Mouse (Mus musculus) midbrain, embryonic 10.5 days (tissue): ENCODE results near the gene Fkbp2. TPM values are rescaled to one million over a fixed set of nuclear protein-coding genes. Genes with fewer than 3 reads are reported as not detected.

ENCODE experiments used
- polyA plus RNA-seq: library from polyadenylated mRNA; unstranded; fragments of >200 nt; fragmentation: Nextera tagmentation; extraction: Ambion mirVana; gene quantifications from 2 replicates; pipeline ENCODE4 v1.2.1, GENCODE M21; 2016

The Fkbp2 gene
- polyA plus RNA-seq, 1 experiment from 2014 or later: 127 TPM

Other genes starting within 250 kb of the Fkbp2 start
- 5.0 and 7.9 TPM in 2 replicates for gene Rps6ka4, start 139.9 kb downstream of the Fkbp2 start, polyA plus RNA-seq
- gene Ccdc88b, start 122.3 kb downstream of the Fkbp2 start, polyA plus RNA-seq: 0.33 and 0.57 TPM in 2 replicates
- gene Trmt112, start 70.8 kb downstream of the Fkbp2 start, polyA plus RNA-seq: 150 and 156 TPM in 2 replicates
- gene Prdx5, start 70.4 kb downstream of the Fkbp2 start, polyA plus RNA-seq: 169 and 180 TPM in 2 replicates
- gene Esrra, start 58.7 kb downstream of the Fkbp2 start, polyA plus RNA-seq: 8.9 and 9.5 TPM in 2 replicates
- gene Catsperz, start 55.1 kb downstream of the Fkbp2 start, polyA plus RNA-seq: 0.35 and 0.43 TPM in 2 replicates
- 0.11 TPM in 1 of 2 replicates, not detected in the other for gene Kcnk4, start 46.0 kb downstream of the Fkbp2 start, polyA plus RNA-seq
- 66.6 and 69.8 TPM in 2 replicates for gene Bad, start 38.6 kb downstream of the Fkbp2 start, polyA plus RNA-seq
- gene Gpr137, start 38.0 kb downstream of the Fkbp2 start, polyA plus RNA-seq: 29.5 and 33.9 TPM in 2 replicates
- gene Ppp1r14b, start 5.5 kb downstream of the Fkbp2 start, polyA plus RNA-seq: 90.8 and 116 TPM in 2 replicates
- gene Plcb3, start 4.0 kb downstream of the Fkbp2 start, polyA plus RNA-seq: 22.4 and 23.7 TPM in 2 replicates
- 35.2 and 40.8 TPM in 2 replicates for gene Vegfb, start 7.2 kb upstream of the Fkbp2 start, polyA plus RNA-seq
- 20.8 and 23.1 TPM in 2 replicates for gene Dnajc4, start 12.1 kb upstream of the Fkbp2 start, polyA plus RNA-seq
- gene Nudt22, start 15.6 kb upstream of the Fkbp2 start, polyA plus RNA-seq: 19.1 and 20.3 TPM in 2 replicates
- gene Trpt1, start 15.6 kb upstream of the Fkbp2 start, polyA plus RNA-seq: 9.5 and 11.3 TPM in 2 replicates
- gene Fermt3, start 39.0 kb upstream of the Fkbp2 start, polyA plus RNA-seq: 8.5 and 10.3 TPM in 2 replicates
- 427 and 470 TPM in 2 replicates for gene Stip1, start 59.5 kb upstream of the Fkbp2 start, polyA plus RNA-seq
- 2.2 and 2.9 TPM in 2 replicates for gene Macrod1, start 76.3 kb upstream of the Fkbp2 start, polyA plus RNA-seq
- gene Flrt1, start 125.2 kb upstream of the Fkbp2 start, polyA plus RNA-seq: 6.0 and 7.5 TPM in 2 replicates
- 274 and 293 TPM in 2 replicates for gene Otub1, start 225.8 kb upstream of the Fkbp2 start, polyA plus RNA-seq
- gene Cox8a, start 237.1 kb upstream of the Fkbp2 start, polyA plus RNA-seq: 895 and 900 TPM in 2 replicates